Mouse (Mus musculus) kidney, embryonic 16.5 days (tissue): Measurements from ENCODE around the gene Lamp1. TPM values are rescaled to one million over a fixed set of nuclear protein-coding genes. Genes with fewer than 3 reads are reported as not detected.

ENCODE experiments used
- ATAC-seq: fragments of 200-750 bp; cut with Nextera tagmentation; 2 replicates; pipeline ENCODE4 v1.8.0; 2017; ENCODE audit warnings: moderate TSS enrichment; ENCODE audit not compliant: low FRiP score, low TSS enrichment
- H3K27ac ChIP-seq: fragments of 300-500 bp; sonication (generic); 2 replicates; pipeline ENCODE4 v1.5.1; 2014; ENCODE audit warnings: low read length
- H3K27me3 ChIP-seq: fragments of 300-500 bp; sonication (generic); 2 replicates; pipeline ENCODE4 v1.6.1; 2014; ENCODE audit warnings: low read length, control low read depth, mixed read lengths; ENCODE audit not compliant: insufficient read depth
- H3K36me3 ChIP-seq: fragments of 300-500 bp; sonication (generic); 2 replicates; pipeline ENCODE4 v1.6.1; 2014; ENCODE audit warnings: low read length, control low read depth, mixed read lengths; ENCODE audit not compliant: insufficient read depth
- H3K4me1 ChIP-seq: fragments of 300-500 bp; sonication (generic); 2 replicates; pipeline ENCODE4 v1.6.1; 2014; ENCODE audit warnings: low read length, control low read depth, mixed read lengths; ENCODE audit not compliant: insufficient read depth
- H3K4me2 ChIP-seq: fragments of 300-500 bp; sonication (generic); replicated peaks from 2 replicates; pipeline ENCODE4 v1.6.1; 2014; ENCODE audit warnings: low read depth, low read length
- H3K4me3 ChIP-seq: fragments of 300-500 bp; sonication (generic); 2 replicates; pipeline ENCODE4 v1.5.1; 2014; ENCODE audit warnings: mild to moderate bottlenecking, low read length
- H3K9ac ChIP-seq: fragments of 300-500 bp; sonication (generic); replicated peaks from 2 replicates; pipeline ENCODE4 v1.6.1; 2014; ENCODE audit warnings: low read length
- H3K9me3 ChIP-seq: fragments of 300-500 bp; sonication (generic); 2 replicates; pipeline ENCODE4 v1.6.1; 2016; ENCODE audit warnings: low read length, control low read depth
- WGBS: fragments of 180-500 bp; shearing (Covaris S2); extraction: QIAGEN DNeasy Blood & Tissue Kit; methylation state at CpG from one replicate; pipeline ENCODE4 v1.1.7; 2014; 5-methylcytosine and 5-hydroxymethylcytosine counted together
- polyA plus RNA-seq: library from polyadenylated mRNA; unstranded; fragments of >200 nt; fragmentation: Nextera tagmentation; extraction: Ambion mirVana; gene quantifications from 2 replicates; pipeline ENCODE4 v1.2.1, GENCODE M21; 2015

Lamp1 gene
- polyA plus RNA-seq, 1 experiment from 2014 or later = 374 TPM

GRCm38 (mm10) chr8:13159377-13159881 lies 468 bp downstream of the Lamp1 start:
- Histone ChIP-seq H3K4me3 (peak overlapping the region; percentile 98), H3K4me2 (peak overlapping the region; percentile 89), H3K27ac (peak overlapping the region; percentile 48), H3K9me3 (no peaks in the 10 kb centered on the region), H3K36me3 (no peaks in the 10 kb centered on the region), H3K27me3 (no peaks in the 10 kb centered on the region), H3K9ac (peak overlapping the region; percentile 95), H3K4me1 (peaks cover 11% of the 10 kb centered on the region)
- WGBS = 1% methylated on average over 36 of the region's 49 CpGs
- ATAC-seq = peak; percentile 66

DNA sequence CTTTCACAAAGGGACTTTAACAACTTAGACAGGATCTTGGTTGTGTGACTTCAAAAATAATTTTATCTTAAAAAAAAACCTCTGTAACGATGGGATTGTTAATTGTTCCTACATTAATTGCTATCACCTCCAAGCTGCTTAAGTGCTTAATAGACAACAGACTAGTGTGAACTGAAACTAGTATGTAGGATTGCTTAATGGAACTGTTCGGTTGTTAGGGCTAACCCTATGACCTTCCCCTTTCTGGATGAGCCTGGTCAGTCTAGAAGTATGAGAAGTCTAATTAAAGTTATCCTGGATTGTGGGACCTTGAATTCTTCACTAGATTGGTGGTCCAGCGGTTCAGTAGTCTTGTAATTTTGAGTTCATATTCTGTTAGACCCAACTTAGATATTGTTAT lies 1.7 kb downstream of the Lamp1 start:
- Histone ChIP-seq H3K36me3 (no peaks in the 10 kb centered on the region), H3K4me2 (peak overlapping the region; percentile 89; the same call in 1 of the 2 replicates), H3K9ac (peak overlapping the region; percentile 95)

GRCm38 (mm10) chr8:13162098-13162497 lies 3.1 kb downstream of the Lamp1 start:
- no peaks in the 10 kb centered on the region for H3K9me3 ChIP-seq
- H3K27ac ChIP-seq = no peak overlapping the region
- WGBS = 89% methylated on average over 6 of the region's 6 CpGs
- H3K36me3 ChIP-seq = peaks cover 1% of the 10 kb centered on the region; the same call in 1 of the 2 replicates
- no peak for ATAC-seq
- peaks cover 11% of the 10 kb centered on the region for H3K4me1 ChIP-seq
- no peaks in the 10 kb centered on the region for H3K27me3 ChIP-seq
- H3K4me2 ChIP-seq = no peak overlapping the region
- no peak overlapping the region for H3K9ac ChIP-seq
- no peak overlapping the region for H3K4me3 ChIP-seq

More for the DNA sequence above, 1.7 kb downstream of the Lamp1 start:
- 85% methylated on average over 3 of the region's 3 CpGs for WGBS
- Histone ChIP-seq H3K9me3 (no peaks in the 10 kb centered on the region), H3K27me3 (no peaks in the 10 kb centered on the region), H3K4me3 (no peak overlapping the region), H3K27ac (no peak overlapping the region), H3K4me1 (peaks cover 11% of the 10 kb centered on the region)
- no peak for ATAC-seq

- H3K9ac ChIP-seq = no peak overlapping the region
- no peak overlapping the region for H3K27ac ChIP-seq
- H3K27me3 ChIP-seq = no peaks in the 10 kb centered on the region
- H3K9me3 ChIP-seq = no peaks in the 10 kb centered on the region
- 82% methylated on average over 1 of the region's 1 CpGs for WGBS
- H3K36me3 ChIP-seq = peaks cover 12% of the 10 kb centered on the region
- peaks cover 10% of the 10 kb centered on the region for H3K4me1 ChIP-seq
- no peak overlapping the region for H3K4me2 ChIP-seq
- no peak overlapping the region for H3K4me3 ChIP-seq
- ATAC-seq = no peak
These were observed 4.6 kb downstream of the Lamp1 start for GRCm38 (mm10) chr8:13163563-13163962.

- no peaks in the 10 kb centered on the region for H3K27me3 ChIP-seq
- no peak overlapping the region for H3K9ac ChIP-seq
- H3K36me3 ChIP-seq = peaks cover 19% of the 10 kb centered on the region
- no peak overlapping the region for H3K27ac ChIP-seq
- H3K9me3 ChIP-seq = no peaks in the 10 kb centered on the region
- no peak overlapping the region for H3K4me2 ChIP-seq
- H3K4me3 ChIP-seq = no peak overlapping the region
- WGBS = 82% methylated on average over 5 of the region's 5 CpGs
- no peak for ATAC-seq
- H3K4me1 ChIP-seq = peaks cover 8% of the 10 kb centered on the region
These were observed 5.4 kb downstream of the Lamp1 start for GRCm38 (mm10) chr8:13164361-13164760.

- Histone ChIP-seq H3K27me3 (no peaks in the 10 kb centered on the region), H3K4me2 (no peak overlapping the region), H3K27ac (no peak overlapping the region), H3K36me3 (peaks cover 66% of the 10 kb centered on the region), H3K9me3 (no peaks in the 10 kb centered on the region), H3K4me1 (no peaks in the 10 kb centered on the region), H3K9ac (no peak overlapping the region), H3K4me3 (no peak overlapping the region)
- WGBS = 31% methylated on average over 1 of the region's 1 CpGs
- no peak for ATAC-seq
These were observed 11.5 kb downstream of the Lamp1 start for GRCm38 (mm10) chr8:13170510-13170909.

GRCm38 (mm10) chr8:13174305-13174704 lies 15.3 kb downstream of the Lamp1 start:
- 91% methylated on average over 4 of the region's 4 CpGs for whole genome bisulfite sequencing
- Histone ChIP-seq H3K9ac (no peak overlapping the region), H3K4me1 (no peaks in the 10 kb centered on the region), H3K27me3 (no peaks in the 10 kb centered on the region), H3K27ac (no peak overlapping the region), H3K36me3 (peaks cover 55% of the 10 kb centered on the region), H3K9me3 (no peaks in the 10 kb centered on the region), H3K4me2 (no peak overlapping the region), H3K4me3 (no peak overlapping the region)
- ATAC-seq = no peak

DNA sequence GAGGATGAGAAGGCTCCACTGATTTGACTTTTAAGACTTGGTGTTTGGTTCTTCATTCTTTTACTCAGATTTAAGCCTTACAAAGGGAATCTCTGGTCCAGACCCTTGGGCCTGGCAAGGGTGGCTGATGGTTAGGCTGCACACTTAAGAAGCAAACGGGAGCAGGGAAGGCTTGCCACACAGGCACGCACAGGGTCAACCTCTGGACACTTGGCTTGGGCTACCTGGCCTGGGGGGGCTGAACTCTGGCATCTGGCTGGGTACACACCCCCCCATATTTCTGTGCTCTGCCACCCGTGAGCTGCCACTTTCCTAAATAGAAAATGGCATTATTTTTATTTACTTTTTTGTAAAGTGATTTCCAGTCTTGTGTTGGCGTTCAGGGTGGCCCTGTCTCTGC lies 15.8 kb downstream of the Lamp1 start:
- Histone ChIP-seq H3K27ac (no peak overlapping the region), H3K4me1 (no peaks in the 10 kb centered on the region), H3K4me3 (no peak overlapping the region), H3K4me2 (no peak overlapping the region), H3K9me3 (no peaks in the 10 kb centered on the region), H3K27me3 (no peaks in the 10 kb centered on the region), H3K36me3 (peaks cover 53% of the 10 kb centered on the region), H3K9ac (no peak overlapping the region)
- ATAC-seq = no peak
- 89% methylated on average over 4 of the region's 4 CpGs for WGBS

DNA sequence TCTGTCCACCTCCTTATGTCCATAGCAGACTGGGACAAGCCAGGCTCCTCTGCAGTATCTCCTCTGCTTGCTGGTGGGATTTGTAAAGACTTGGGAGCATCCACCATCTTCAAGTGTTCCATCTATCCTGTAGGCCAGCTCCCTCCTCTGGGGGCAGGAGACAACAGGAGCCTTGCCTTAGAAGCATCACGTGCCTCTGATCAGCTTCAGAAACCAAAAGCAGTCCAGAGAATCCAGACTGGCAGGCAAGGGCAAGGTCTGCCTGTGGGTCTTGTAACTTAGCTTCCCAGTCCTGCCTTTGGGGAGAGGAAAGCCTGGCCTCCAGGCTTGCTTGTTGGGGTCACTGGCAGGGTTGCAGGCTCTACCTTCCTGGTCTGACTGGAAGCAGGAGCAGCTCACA lies 16.7 kb downstream of the Lamp1 start:
- 90% methylated on average over 1 of the region's 1 CpGs for WGBS
- no peaks in the 10 kb centered on the region for H3K4me1 ChIP-seq
- no peak overlapping the region for H3K4me3 ChIP-seq
- peaks cover 53% of the 10 kb centered on the region for H3K36me3 ChIP-seq
- no peak overlapping the region for H3K9ac ChIP-seq
- H3K9me3 ChIP-seq = no peaks in the 10 kb centered on the region
- no peak overlapping the region for H3K27ac ChIP-seq
- H3K4me2 ChIP-seq = no peak overlapping the region
- ATAC-seq = no peak
- H3K27me3 ChIP-seq = no peaks in the 10 kb centered on the region

GRCm38 (mm10) chr8:13177173-13177852 lies 18.4 kb downstream of the Lamp1 start:
- H3K4me3 ChIP-seq = no peak overlapping the region
- H3K27me3 ChIP-seq = no peaks in the 10 kb centered on the region
- no peaks in the 10 kb centered on the region for H3K4me1 ChIP-seq
- WGBS = 92% methylated on average over 7 of the region's 7 CpGs
- no peak overlapping the region for H3K27ac ChIP-seq
- H3K36me3 ChIP-seq = peaks cover 38% of the 10 kb centered on the region
- no peak overlapping the region for H3K4me2 ChIP-seq
- H3K9ac ChIP-seq = no peak overlapping the region
- H3K9me3 ChIP-seq = no peaks in the 10 kb centered on the region
- no peak for ATAC-seq
